Mouse (Mus musculus): ENCODE results near the gene Cd109. TPM values are rescaled to one million over a fixed set of nuclear protein-coding genes. Genes with fewer than 3 reads are reported as not detected.

Cd109 gene
- polyA plus RNA-seq, 1 experiment from 2014 or later: 2.1 TPM

DNA sequence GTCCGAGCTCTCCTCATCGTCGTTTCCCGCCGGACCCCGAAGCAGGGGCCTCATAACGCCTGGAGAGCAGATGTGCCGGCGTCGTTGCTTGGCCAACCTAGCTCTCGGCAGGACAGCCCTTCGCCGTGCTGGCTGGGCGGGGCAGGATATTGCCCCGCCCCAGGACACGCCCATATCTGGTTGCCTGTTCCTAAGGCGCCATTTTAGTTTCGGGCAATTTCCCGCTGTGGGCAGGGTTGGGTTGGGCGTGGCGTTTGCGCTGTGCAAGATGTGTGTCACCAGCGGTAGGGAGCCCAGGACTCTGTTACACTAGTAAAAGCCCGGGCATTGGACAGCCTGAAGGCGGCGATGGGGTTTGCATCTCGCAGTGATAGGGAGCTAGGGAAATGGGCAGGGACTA is 27.4 kb upstream of the Cd109 start, which contains the start of gene Slc17a5:
Gene Slc17a5 (minus strand): TSS at position 128 of the 400 bp plus-strand sequence.
- peak within 1 kb of the TSS; percentile 83 for H3K27ac ChIP-seq (ENCODE audit: low read depth, low read length)
- H3K36me3 ChIP-seq (ENCODE audit: control insufficient read depth, insufficient read depth): peaks cover 7% of the 10 kb centered on the region; the same call in 1 of the 2 replicates
- no peaks in the 10 kb centered on the region; the same call in 1 of the 2 replicates for H3K4me1 ChIP-seq (replicated peaks; ENCODE audit: control insufficient read depth, insufficient read depth, low read length)
- H3K9ac ChIP-seq (ENCODE audit: low read depth, low read length): peak within 1 kb of the TSS; percentile 82
- H3K4me3 ChIP-seq (ENCODE audit: low read depth, low read length): peak within 1 kb of the TSS; percentile 74
- no peaks in the 10 kb centered on the region for H3K27me3 ChIP-seq (replicated peaks; ENCODE audit: control insufficient read depth, insufficient read depth, low read length)
- H3K4me2 ChIP-seq (replicated peaks; ENCODE audit: low read depth): peak within 1 kb of the TSS; percentile 78
- peak; percentile 39 for TF ChIP-seq CTCF (IDR thresholded peaks at IDR 0.05; ENCODE audit: low read depth)
- under 1% methylated on average over 27 of the region's 27 CpGs for WGBS
- ATAC-seq: peak; percentile 93
- no peaks in the 10 kb centered on the region for H3K9me3 ChIP-seq (ENCODE audit: control insufficient read depth)

DNA sequence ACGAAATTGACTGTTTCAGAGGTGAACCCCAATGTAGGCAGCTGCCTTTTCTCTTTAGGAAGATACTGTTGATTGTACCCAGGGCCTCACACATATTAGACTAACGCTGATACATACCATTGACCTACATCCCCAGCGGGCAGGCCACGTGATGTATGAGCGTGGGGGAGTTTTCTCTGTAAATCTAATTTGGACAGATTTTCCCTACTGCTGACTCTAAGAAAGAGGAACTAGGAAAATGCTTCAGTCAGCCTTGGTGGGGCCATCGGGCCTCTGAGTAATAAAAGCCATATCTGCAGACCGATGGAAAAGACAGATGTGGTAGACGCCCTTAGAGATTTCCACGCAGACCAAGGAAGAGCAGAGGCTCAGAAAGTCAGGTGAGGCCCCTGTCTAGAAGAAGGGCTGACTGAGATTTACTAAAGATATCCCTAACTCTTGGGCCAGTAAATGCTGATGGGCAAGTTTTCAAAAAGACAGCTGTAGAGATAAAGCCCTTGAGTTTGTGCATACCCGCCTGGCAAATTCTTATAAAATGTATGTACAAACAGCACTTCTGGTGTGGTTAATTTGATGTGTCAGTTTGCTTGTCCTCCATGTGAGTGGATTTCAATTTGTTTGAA is 26.8 kb upstream of the Cd109 start:
- no peaks in the 10 kb centered on the region for H3K27me3 ChIP-seq (replicated peaks; ENCODE audit: control insufficient read depth, insufficient read depth, low read length)
- peak overlapping the region; percentile 74 for H3K4me3 ChIP-seq (ENCODE audit: low read depth, low read length)
- no peak for TF ChIP-seq CTCF (IDR thresholded peaks at IDR 0.05; ENCODE audit: low read depth)
- peak overlapping the region; percentile 83 for H3K27ac ChIP-seq (ENCODE audit: low read depth, low read length)
- peak; percentile 69 for ATAC-seq
- H3K36me3 ChIP-seq (ENCODE audit: control insufficient read depth, insufficient read depth): peaks cover 4% of the 10 kb centered on the region; the same call in 1 of the 2 replicates
- WGBS: 39% methylated on average over 10 of the region's 10 CpGs
- peak overlapping the region; percentile 78 for H3K4me2 ChIP-seq (replicated peaks; ENCODE audit: low read depth)
- peak overlapping the region; percentile 4; the same call in 1 of the 2 replicates for H3K9ac ChIP-seq (ENCODE audit: low read depth, low read length)
- no peaks in the 10 kb centered on the region; the same call in 1 of the 2 replicates for H3K4me1 ChIP-seq (replicated peaks; ENCODE audit: control insufficient read depth, insufficient read depth, low read length)
- no peaks in the 10 kb centered on the region for H3K9me3 ChIP-seq (ENCODE audit: control insufficient read depth)

GRCm38 (mm10) chr9:78590471-78590870 is 24.9 kb upstream of the Cd109 start:
- TF ChIP-seq CTCF (IDR thresholded peaks at IDR 0.05; ENCODE audit: low read depth): no peak
- no peaks in the 10 kb centered on the region; the same call in 1 of the 2 replicates for H3K4me1 ChIP-seq (replicated peaks; ENCODE audit: control insufficient read depth, insufficient read depth, low read length)
- no peaks in the 10 kb centered on the region for H3K36me3 ChIP-seq (ENCODE audit: control insufficient read depth, insufficient read depth)
- no peak overlapping the region for H3K4me3 ChIP-seq (ENCODE audit: low read depth, low read length)
- ATAC-seq: no peak
- H3K27ac ChIP-seq (ENCODE audit: low read depth, low read length): no peak overlapping the region
- H3K9ac ChIP-seq (ENCODE audit: low read depth, low read length): no peak overlapping the region
- no peaks in the 10 kb centered on the region for H3K27me3 ChIP-seq (replicated peaks; ENCODE audit: control insufficient read depth, insufficient read depth, low read length)
- whole genome bisulfite sequencing: 99% methylated on average over 2 of the region's 2 CpGs
- no peak overlapping the region for H3K4me2 ChIP-seq (replicated peaks; ENCODE audit: low read depth)
- no peaks in the 10 kb centered on the region for H3K9me3 ChIP-seq (ENCODE audit: control insufficient read depth)

- H3K9me3 ChIP-seq (ENCODE audit: control insufficient read depth): no peaks in the 10 kb centered on the region
- H3K27me3 ChIP-seq (replicated peaks; ENCODE audit: control insufficient read depth, insufficient read depth, low read length): no peaks in the 10 kb centered on the region
- no peak overlapping the region for H3K4me2 ChIP-seq (replicated peaks; ENCODE audit: low read depth)
- H3K36me3 ChIP-seq (ENCODE audit: control insufficient read depth, insufficient read depth): no peaks in the 10 kb centered on the region
- H3K4me1 ChIP-seq (replicated peaks; ENCODE audit: control insufficient read depth, insufficient read depth, low read length): no peaks in the 10 kb centered on the region
- no peak overlapping the region for H3K27ac ChIP-seq (ENCODE audit: low read depth, low read length)
- no peak for TF ChIP-seq CTCF (IDR thresholded peaks at IDR 0.05; ENCODE audit: low read depth)
- ATAC-seq: no peak
- H3K4me3 ChIP-seq (ENCODE audit: low read depth, low read length): no peak overlapping the region
- H3K9ac ChIP-seq (ENCODE audit: low read depth, low read length): no peak overlapping the region
- 64% methylated on average over 3 of the region's 3 CpGs for WGBS
Measured at GRCm38 (mm10) chr9:78595257-78595656, 20.1 kb upstream of the Cd109 start.

GRCm38 (mm10) chr9:78595769-78596555 is 19.4 kb upstream of the Cd109 start:
- ATAC-seq: no peak
- no peaks in the 10 kb centered on the region for H3K36me3 ChIP-seq (ENCODE audit: control insufficient read depth, insufficient read depth)
- no peaks in the 10 kb centered on the region for H3K4me1 ChIP-seq (replicated peaks; ENCODE audit: control insufficient read depth, insufficient read depth, low read length)
- WGBS: 86% methylated on average over 18 of the region's 18 CpGs
- H3K27ac ChIP-seq (ENCODE audit: low read depth, low read length): no peak overlapping the region
- no peak overlapping the region for H3K9ac ChIP-seq (ENCODE audit: low read depth, low read length)
- no peaks in the 10 kb centered on the region for H3K9me3 ChIP-seq (ENCODE audit: control insufficient read depth)
- TF ChIP-seq CTCF (IDR thresholded peaks at IDR 0.05; ENCODE audit: low read depth): no peak
- H3K27me3 ChIP-seq (replicated peaks; ENCODE audit: control insufficient read depth, insufficient read depth, low read length): no peaks in the 10 kb centered on the region
- H3K4me3 ChIP-seq (ENCODE audit: low read depth, low read length): no peak overlapping the region
- no peak overlapping the region for H3K4me2 ChIP-seq (replicated peaks; ENCODE audit: low read depth)

GRCm38 (mm10) chr9:78596834-78597233 is 18.5 kb upstream of the Cd109 start:
- Histone ChIP-seq H3K9me3 (ENCODE audit: control insufficient read depth) (no peaks in the 10 kb centered on the region), H3K27ac (ENCODE audit: low read depth, low read length) (no peak overlapping the region), H3K36me3 (ENCODE audit: control insufficient read depth, insufficient read depth) (no peaks in the 10 kb centered on the region), H3K4me1 (replicated peaks; ENCODE audit: control insufficient read depth, insufficient read depth, low read length) (no peaks in the 10 kb centered on the region), H3K4me2 (replicated peaks; ENCODE audit: low read depth) (no peak overlapping the region), H3K27me3 (replicated peaks; ENCODE audit: control insufficient read depth, insufficient read depth, low read length) (no peaks in the 10 kb centered on the region), H3K4me3 (ENCODE audit: low read depth, low read length) (no peak overlapping the region), H3K9ac (ENCODE audit: low read depth, low read length) (no peak overlapping the region)
- ATAC-seq: peak; percentile 25; the same call in 1 of the 2 replicates
- peak; percentile 86 for TF ChIP-seq CTCF (IDR thresholded peaks at IDR 0.05; ENCODE audit: low read depth)
- WGBS: 5% methylated on average over 5 of the region's 5 CpGs
